Mouse (Mus musculus) right cerebral cortex, postnatal 36 days (tissue): Measurements from ENCODE around the gene Clnk.

Source experiments
- DNase-seq, 2 experiments: peaks; one replicate each; pipeline ENCODE4 v3.0.0; 2022; ENCODE audit warnings: low spot score in 2 of 2, mixed read lengths in 1 of 2

Gene Clnk

GRCm38 (mm10) chr5:38752749-38753148 lies 123.9 kb downstream of the Clnk start:
- DNase-seq, result no peak

DNA sequence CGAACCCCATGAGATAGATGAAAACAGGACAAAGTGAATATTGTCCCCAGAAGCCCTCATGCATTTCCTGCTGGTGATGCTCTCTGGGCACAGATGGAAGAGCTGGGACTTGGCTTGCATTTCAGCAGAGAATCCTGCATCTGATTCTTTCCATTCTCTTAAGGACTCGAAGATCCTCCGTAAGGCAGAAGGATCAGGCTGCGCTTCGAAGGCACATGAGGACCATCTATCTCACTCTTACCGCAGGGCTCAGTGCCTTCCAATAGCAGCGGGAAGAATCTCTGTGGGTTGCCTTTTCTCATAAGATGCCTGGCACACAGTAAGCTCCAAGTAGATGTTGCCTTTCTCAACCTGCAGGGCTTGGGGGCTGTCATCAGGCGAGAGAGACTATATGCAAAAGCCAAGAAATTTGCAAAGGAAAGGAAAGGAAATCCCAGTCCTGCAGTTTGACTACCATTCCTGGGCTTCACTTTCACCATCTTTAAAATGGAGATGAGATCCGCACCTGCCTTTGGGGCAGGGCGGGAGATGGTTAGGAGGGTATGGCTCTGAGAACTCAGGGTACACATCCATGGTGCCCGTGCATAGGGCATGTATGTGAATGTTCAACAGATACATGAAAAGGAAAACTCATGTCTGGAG lies 167.6 kb downstream of the Clnk start:
- DNase-seq, result no peak

DNA sequence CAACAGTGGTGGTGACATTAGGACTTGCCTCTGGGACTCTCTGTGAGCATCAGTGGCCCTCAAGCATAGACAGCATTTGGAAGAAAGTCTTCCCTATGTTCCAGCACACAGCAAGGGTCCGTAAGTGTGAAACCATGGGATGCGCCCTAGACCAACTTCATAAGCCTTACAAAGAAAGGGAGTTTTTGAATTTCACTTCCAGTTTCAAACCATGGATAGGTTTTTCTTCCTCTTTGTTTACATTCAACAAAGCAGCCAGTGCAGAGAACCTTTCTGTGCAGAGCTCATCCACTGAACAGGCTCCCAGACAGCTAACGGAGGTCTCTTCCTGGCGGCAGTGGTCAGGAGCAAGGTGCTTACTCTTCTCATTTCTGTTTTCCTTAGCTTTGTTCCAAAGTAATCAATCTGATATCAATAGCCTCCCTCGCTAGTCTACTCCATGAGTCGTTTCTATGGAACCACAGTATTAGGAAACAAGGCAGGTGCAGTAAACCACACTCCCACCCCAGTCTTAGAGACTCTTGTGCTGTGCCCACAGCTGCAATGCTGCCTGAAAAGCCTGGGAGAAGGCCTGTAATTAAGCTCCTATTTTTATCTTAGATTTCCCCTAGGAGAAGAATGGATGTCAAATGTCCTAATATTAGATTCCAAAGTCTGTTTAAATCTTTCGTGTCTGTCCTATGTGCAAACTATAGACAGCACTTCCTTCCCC lies 169.1 kb downstream of the Clnk start:
- no peak for DNase-seq

DNA sequence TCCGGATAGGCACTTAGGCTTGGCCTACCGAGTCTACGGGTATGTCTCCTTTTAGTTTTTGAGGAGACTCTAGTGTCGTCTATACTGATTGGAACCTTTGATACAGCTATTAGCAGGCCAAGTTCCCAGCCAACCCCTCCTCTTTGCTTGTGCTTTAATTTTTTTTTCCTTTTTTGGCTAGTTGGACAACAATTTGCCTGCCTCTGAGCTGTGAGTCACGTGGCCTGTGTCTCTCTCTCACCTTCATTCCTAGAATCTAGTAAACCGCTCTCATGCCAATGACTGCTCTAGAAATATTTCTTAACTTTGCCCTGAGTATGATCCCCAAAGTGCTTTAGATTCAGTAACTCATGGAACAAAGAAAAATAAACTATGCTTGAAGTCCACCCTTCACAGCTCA lies 173.7 kb downstream of the Clnk start:
- no peak for DNase-seq

DNA sequence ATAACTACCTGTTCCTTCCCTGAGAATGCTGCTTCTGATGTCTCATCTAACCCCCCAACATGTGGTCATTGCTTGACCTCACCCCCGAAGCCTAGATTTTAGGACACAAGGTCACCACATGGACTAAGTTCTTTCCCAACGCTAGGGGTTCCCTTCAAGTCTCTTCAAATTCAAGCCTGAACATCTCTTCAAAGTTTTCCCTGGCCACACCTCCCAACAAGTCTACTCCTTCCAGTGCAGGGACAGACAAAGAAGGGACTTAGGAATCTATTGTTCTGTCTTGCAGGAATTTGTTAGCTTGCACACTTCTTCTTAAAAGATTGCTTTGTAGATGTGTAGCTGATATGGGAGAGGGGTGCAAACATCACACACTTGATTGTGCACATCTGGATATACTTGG lies 174.5 kb downstream of the Clnk start:
- no peak for DNase-seq

GRCm38 (mm10) chr5:38698466-38698865 lies 178.1 kb downstream of the Clnk start:
- DNase-seq, result no peak

DNA sequence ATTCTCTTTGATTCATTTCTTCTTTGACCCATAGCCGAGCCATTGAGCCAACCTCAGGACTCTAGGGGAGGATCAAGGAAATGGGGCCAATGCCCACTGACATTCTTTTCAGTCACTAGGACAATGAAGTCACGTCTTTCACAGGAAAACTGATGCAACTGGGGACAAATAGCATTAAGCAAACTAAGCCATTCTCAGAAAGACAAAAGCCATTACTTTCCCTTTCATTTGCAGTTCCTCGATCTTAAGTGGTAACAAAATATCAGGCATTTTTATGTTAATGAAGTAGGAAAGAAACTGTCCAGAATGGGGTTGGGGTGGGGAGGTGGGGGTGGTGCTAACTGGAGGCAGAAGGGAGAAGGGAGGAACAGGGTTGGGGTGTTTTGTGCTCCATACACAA lies 178.6 kb downstream of the Clnk start:
- no peak for DNase-seq

DNA sequence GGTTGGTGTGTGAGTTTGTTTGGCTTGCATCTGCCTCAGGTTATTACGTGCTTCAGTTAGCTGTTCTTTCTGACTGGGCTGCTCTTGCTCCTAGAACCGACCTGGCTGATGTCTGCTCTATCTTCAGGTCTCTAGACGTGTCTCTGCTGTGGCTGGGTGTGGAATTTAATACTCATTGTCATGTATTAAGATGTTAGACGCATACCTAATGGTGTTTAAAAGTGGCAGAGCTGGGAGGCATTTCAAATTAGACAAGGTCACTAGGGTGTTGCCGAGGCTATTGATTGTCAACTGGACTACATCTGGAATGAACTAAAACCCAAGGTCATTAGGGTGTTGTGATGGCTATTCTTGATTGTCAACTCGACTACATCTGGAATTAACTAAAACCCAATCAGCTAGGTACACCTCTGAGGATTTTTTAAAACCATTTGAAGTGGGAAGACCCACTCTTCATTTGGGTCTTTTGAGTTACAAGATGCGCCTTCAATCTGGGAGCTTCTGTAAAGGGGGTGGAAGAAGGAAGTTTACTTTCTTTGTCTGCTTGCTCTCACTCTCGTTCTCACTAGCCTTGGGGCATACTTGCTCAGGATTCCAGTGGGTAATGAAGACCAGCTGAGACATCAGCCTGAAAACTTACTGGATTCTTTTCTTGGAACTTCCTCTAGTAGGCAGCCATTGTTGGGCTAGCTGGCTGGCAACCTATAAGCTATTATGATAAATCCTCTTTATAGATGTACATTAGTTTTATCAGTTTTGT lies 179.8 kb downstream of the Clnk start:
- no peak for DNase-seq

- DNase-seq, result no peak
Observed at GRCm38 (mm10) chr5:38692859-38693258, 183.8 kb downstream of the Clnk start.

- DNase-seq, result no peak
Observed at GRCm38 (mm10) chr5:38689186-38689585, 187.4 kb downstream of the Clnk start.

- DNase-seq, result no peak
Observed at GRCm38 (mm10) chr5:38687694-38688093, 188.9 kb downstream of the Clnk start.

GRCm38 (mm10) chr5:38684164-38684911 lies 192.3 kb downstream of the Clnk start, which contains the start of gene Zfp518b:
TSS of gene Zfp518b (minus strand) at chr5:38684826.
- DNase-seq, result peak; percentile 42 to 63

DNA sequence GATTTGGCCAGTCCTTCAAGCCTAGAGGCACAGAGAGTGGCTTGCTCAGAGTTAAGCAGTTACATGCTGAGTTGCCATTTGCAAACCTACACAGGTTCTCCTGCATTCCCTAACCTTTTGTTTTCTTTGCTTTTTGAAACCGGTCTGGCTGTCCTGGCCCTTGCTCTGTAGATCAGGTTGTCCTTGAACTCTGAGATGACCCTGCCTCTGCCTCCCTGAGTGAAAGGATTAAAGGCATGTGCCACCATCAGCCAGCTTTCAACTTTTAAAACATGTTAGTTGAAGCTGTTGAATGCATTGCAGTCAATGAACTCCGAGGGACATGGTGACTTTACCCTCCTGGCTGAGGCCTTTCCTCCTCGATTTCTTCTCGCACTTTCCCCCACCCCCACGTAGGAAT lies 217.8 kb downstream of the Clnk start:
- no peak for DNase-seq
